Mouse (Mus musculus): Measurements from ENCODE around the gene Atp2b2. TPM values are rescaled to one million over a fixed set of nuclear protein-coding genes. Genes with fewer than 3 reads are reported as not detected.

The Atp2b2 gene
- polyA plus RNA-seq, 1 experiment from 2014 or later = 22.0 TPM

GRCm38 (mm10) chr6:113881561-113882243 is 160.7 kb downstream of the Atp2b2 start:
- Histone ChIP-seq H3K27ac (replicated peaks) (no peak overlapping the region), H3K9ac (no peak overlapping the region), H3K9me3 (no peaks in the 10 kb centered on the region), H3K27me3 (no peaks in the 10 kb centered on the region), H3K4me3 (no peak overlapping the region), H3K4me2 (no peak overlapping the region), H3K36me3 (no peaks in the 10 kb centered on the region), H3K4me1 (replicated peaks) (peaks cover 19% of the 10 kb centered on the region)
- 55% methylated on average over 10 of the region's 10 CpGs for WGBS
- ATAC-seq (ENCODE audit: low read depth) = no peak

GRCm38 (mm10) chr6:113879366-113879765 is 163.0 kb downstream of the Atp2b2 start:
- H3K36me3 ChIP-seq = no peaks in the 10 kb centered on the region
- no peak overlapping the region for H3K4me3 ChIP-seq
- 55% methylated on average over 3 of the region's 3 CpGs for WGBS
- H3K9me3 ChIP-seq = no peaks in the 10 kb centered on the region
- no peak overlapping the region for H3K9ac ChIP-seq
- no peak overlapping the region for H3K4me2 ChIP-seq
- ATAC-seq (ENCODE audit: low read depth) = no peak
- no peaks in the 10 kb centered on the region for H3K27me3 ChIP-seq
- peaks cover 15% of the 10 kb centered on the region for H3K4me1 ChIP-seq (replicated peaks)
- H3K27ac ChIP-seq (replicated peaks) = no peak overlapping the region

DNA sequence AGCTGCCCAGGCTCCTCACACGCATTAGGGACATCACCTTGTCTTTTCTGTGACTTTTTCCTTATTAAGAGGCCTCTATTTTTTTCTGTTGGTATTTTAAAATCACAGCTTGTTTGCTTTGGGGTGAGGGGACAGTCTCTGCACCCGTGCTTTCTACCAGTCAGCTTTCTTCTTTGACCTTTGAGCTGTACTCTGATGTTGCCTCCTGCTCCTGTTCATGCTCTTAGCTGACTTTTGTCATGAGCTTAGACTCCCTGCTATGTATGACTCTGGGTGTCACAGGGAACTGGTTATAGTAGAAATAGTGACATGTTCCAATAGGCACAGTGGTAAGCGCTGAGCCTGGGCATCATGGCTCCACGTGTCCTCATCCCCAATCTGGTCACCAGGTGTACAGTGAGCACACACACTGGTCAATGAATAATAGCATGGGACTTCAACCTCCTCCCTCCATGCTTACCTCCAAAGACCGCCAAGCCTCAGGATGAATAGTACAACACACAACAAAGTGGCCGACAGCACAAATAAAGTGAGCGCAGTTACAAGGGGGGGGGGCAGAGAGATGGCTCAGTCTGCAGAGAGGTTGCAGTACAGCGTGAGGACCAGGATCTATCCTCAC is 163.8 kb downstream of the Atp2b2 start:
- no peak for ATAC-seq (ENCODE audit: low read depth)
- Histone ChIP-seq H3K9me3 (no peaks in the 10 kb centered on the region), H3K4me1 (replicated peaks) (peaks cover 15% of the 10 kb centered on the region), H3K27me3 (no peaks in the 10 kb centered on the region), H3K27ac (replicated peaks) (no peak overlapping the region), H3K4me3 (no peak overlapping the region), H3K36me3 (no peaks in the 10 kb centered on the region), H3K4me2 (no peak overlapping the region), H3K9ac (no peak overlapping the region)
- WGBS = 89% methylated on average over 8 of the region's 8 CpGs

- no peak for ATAC-seq (ENCODE audit: low read depth)
- Histone ChIP-seq H3K4me2 (no peak overlapping the region), H3K9me3 (no peaks in the 10 kb centered on the region), H3K27ac (replicated peaks) (no peak overlapping the region), H3K9ac (no peak overlapping the region), H3K36me3 (no peaks in the 10 kb centered on the region), H3K27me3 (no peaks in the 10 kb centered on the region), H3K4me3 (no peak overlapping the region), H3K4me1 (replicated peaks) (no peaks in the 10 kb centered on the region)
- 80% methylated on average over 3 of the region's 3 CpGs for WGBS
These were observed 165.8 kb downstream of the Atp2b2 start for GRCm38 (mm10) chr6:113876585-113876984.

- ATAC-seq (ENCODE audit: low read depth) = no peak
- 82% methylated on average over 2 of the region's 2 CpGs for WGBS
- no peaks in the 10 kb centered on the region for H3K9me3 ChIP-seq
- H3K9ac ChIP-seq = no peak overlapping the region
- no peak overlapping the region for H3K4me3 ChIP-seq
- no peak overlapping the region for H3K4me2 ChIP-seq
- H3K4me1 ChIP-seq (replicated peaks) = no peaks in the 10 kb centered on the region
- no peaks in the 10 kb centered on the region for H3K27me3 ChIP-seq
- H3K36me3 ChIP-seq = no peaks in the 10 kb centered on the region
- no peak overlapping the region for H3K27ac ChIP-seq (replicated peaks)
These were observed 167.2 kb downstream of the Atp2b2 start for GRCm38 (mm10) chr6:113875201-113875600.

- Histone ChIP-seq H3K27ac (replicated peaks) (no peak overlapping the region), H3K4me3 (no peak overlapping the region), H3K27me3 (no peaks in the 10 kb centered on the region), H3K36me3 (no peaks in the 10 kb centered on the region), H3K4me1 (replicated peaks) (no peaks in the 10 kb centered on the region), H3K4me2 (no peak overlapping the region), H3K9me3 (no peaks in the 10 kb centered on the region), H3K9ac (no peak overlapping the region)
- WGBS = 63% methylated on average over 7 of the region's 7 CpGs
- ATAC-seq (ENCODE audit: low read depth) = no peak
These were observed 169.8 kb downstream of the Atp2b2 start for GRCm38 (mm10) chr6:113872654-113873053.

DNA sequence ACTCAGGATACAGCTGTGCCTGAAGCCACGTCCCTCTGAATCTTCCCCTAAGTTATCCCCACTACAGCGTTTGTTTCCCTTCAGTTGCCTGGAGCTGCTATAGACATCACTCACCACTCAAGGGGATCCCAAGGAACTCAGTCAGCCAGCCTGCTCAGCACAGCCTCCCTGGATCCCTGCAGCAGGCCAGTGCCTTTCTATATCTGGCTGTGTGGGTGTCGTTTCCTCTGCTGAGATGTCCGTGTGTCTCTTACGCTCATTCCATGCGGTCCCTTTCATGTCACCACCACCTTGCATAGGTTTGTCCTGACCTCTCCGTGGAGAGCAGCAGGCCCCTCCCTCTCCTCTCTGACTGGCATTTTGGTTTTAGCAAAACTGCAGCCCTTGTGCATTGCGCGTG is 171.6 kb downstream of the Atp2b2 start:
- Histone ChIP-seq H3K27ac (replicated peaks) (no peak overlapping the region), H3K36me3 (no peaks in the 10 kb centered on the region), H3K4me2 (no peak overlapping the region), H3K9ac (no peak overlapping the region), H3K4me1 (replicated peaks) (peaks cover 4% of the 10 kb centered on the region; the same call in 1 of the 2 replicates), H3K4me3 (no peak overlapping the region), H3K27me3 (no peaks in the 10 kb centered on the region), H3K9me3 (no peaks in the 10 kb centered on the region)
- no peak for ATAC-seq (ENCODE audit: low read depth)
- 79% methylated on average over 9 of the region's 9 CpGs for WGBS

DNA sequence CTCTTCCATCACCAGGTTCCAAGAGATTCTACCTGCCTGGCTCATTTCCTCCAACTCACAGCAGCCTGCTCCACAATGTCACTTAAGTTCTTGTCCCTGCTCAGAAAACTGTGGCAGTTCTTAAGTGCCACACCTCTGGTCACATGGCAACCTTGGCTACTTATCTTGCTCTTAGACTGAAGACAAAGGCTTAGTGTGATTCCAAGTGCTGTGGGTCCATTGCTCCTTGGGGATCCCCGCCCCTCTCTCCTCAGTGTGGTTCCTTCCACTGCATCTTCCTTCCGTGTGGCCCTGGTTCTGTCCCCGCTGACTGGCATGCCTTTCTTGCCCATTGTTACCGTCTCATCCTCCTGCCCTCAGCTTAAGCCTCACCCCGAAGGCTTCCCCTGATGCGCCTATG is 173.9 kb downstream of the Atp2b2 start:
- H3K4me1 ChIP-seq (replicated peaks) = peaks cover 5% of the 10 kb centered on the region; the same call in 1 of the 2 replicates
- 79% methylated on average over 6 of the region's 6 CpGs for WGBS
- no peak overlapping the region for H3K4me3 ChIP-seq
- no peak overlapping the region for H3K9ac ChIP-seq
- H3K4me2 ChIP-seq = no peak overlapping the region
- no peaks in the 10 kb centered on the region for H3K9me3 ChIP-seq
- no peak overlapping the region for H3K27ac ChIP-seq (replicated peaks)
- no peaks in the 10 kb centered on the region for H3K36me3 ChIP-seq
- no peak for ATAC-seq (ENCODE audit: low read depth)
- no peaks in the 10 kb centered on the region for H3K27me3 ChIP-seq

GRCm38 (mm10) chr6:113865699-113866098 is 176.7 kb downstream of the Atp2b2 start:
- Histone ChIP-seq H3K4me1 (replicated peaks) (peaks cover 20% of the 10 kb centered on the region), H3K4me2 (no peak overlapping the region), H3K27me3 (no peaks in the 10 kb centered on the region), H3K9ac (no peak overlapping the region), H3K9me3 (no peaks in the 10 kb centered on the region), H3K4me3 (no peak overlapping the region), H3K27ac (replicated peaks) (no peak overlapping the region), H3K36me3 (no peaks in the 10 kb centered on the region)
- ATAC-seq (ENCODE audit: low read depth) = no peak
- 78% methylated on average over 7 of the region's 7 CpGs for WGBS

DNA sequence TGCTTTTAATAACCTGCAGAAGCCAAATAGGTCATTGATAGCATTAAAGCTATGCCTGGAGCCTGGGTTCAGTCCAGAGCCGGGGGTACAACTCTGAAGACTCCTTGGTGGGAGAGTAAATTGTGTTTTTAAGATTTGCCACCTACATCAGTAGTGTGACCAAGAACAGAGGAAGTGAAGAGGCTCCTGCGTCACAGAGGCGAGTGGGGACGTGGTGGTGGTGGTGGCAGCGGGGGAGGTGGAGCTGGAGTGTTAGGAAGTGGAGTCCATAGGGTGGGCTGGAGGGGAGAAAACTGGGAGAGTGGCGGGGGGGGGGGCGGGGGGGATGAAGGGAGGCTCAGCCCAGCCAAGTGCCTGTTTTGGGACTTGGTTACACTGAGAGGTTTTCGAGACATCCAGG is 177.6 kb downstream of the Atp2b2 start:
- Histone ChIP-seq H3K9ac (no peak overlapping the region), H3K9me3 (no peaks in the 10 kb centered on the region), H3K27ac (replicated peaks) (no peak overlapping the region), H3K36me3 (no peaks in the 10 kb centered on the region), H3K4me3 (no peak overlapping the region), H3K27me3 (no peaks in the 10 kb centered on the region), H3K4me1 (replicated peaks) (peaks cover 29% of the 10 kb centered on the region), H3K4me2 (no peak overlapping the region)
- ATAC-seq (ENCODE audit: low read depth) = no peak
- 73% methylated on average over 8 of the region's 8 CpGs for whole genome bisulfite sequencing

DNA sequence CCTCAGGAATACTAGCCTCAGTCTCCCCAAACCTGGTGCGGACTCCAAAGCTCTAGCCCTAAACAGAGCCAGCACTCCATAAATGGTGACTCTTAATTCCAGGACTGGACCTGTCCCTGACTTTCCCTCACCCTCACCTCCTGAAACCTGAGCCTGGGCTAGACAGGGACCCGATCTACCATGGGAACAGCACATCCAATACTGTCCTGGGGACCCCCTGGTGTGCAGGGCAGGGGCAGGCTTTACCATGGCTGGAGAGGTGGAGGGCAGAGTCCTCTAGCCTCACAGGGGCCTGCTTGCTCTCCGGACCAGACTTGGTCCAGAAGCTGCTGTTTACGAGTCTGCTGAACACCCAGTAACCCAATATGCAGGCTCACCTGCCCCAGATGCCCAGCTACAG is 179.5 kb downstream of the Atp2b2 start:
- no peaks in the 10 kb centered on the region for H3K36me3 ChIP-seq
- ATAC-seq (ENCODE audit: low read depth) = no peak
- 79% methylated on average over 4 of the region's 4 CpGs for WGBS

GRCm38 (mm10) chr6:113861938-113862337 is 180.5 kb downstream of the Atp2b2 start:
- H3K9ac ChIP-seq = no peak overlapping the region
- 82% methylated on average over 3 of the region's 3 CpGs for WGBS
- no peak for ATAC-seq (ENCODE audit: low read depth)
- H3K4me1 ChIP-seq (replicated peaks) = peaks cover 56% of the 10 kb centered on the region
- H3K36me3 ChIP-seq = no peaks in the 10 kb centered on the region
- no peak overlapping the region for H3K4me2 ChIP-seq
- H3K27ac ChIP-seq (replicated peaks) = no peak overlapping the region
- H3K27me3 ChIP-seq = no peaks in the 10 kb centered on the region
- H3K4me3 ChIP-seq = no peak overlapping the region
- no peaks in the 10 kb centered on the region for H3K9me3 ChIP-seq

More for the DNA sequence above, 179.5 kb downstream of the Atp2b2 start:
- H3K4me3 ChIP-seq = no peak overlapping the region
- no peaks in the 10 kb centered on the region for H3K9me3 ChIP-seq
- H3K4me1 ChIP-seq (replicated peaks) = peaks cover 46% of the 10 kb centered on the region
- no peak overlapping the region for H3K4me2 ChIP-seq
- H3K27me3 ChIP-seq = no peaks in the 10 kb centered on the region
- no peak overlapping the region for H3K27ac ChIP-seq (replicated peaks)
- no peak overlapping the region for H3K9ac ChIP-seq

DNA sequence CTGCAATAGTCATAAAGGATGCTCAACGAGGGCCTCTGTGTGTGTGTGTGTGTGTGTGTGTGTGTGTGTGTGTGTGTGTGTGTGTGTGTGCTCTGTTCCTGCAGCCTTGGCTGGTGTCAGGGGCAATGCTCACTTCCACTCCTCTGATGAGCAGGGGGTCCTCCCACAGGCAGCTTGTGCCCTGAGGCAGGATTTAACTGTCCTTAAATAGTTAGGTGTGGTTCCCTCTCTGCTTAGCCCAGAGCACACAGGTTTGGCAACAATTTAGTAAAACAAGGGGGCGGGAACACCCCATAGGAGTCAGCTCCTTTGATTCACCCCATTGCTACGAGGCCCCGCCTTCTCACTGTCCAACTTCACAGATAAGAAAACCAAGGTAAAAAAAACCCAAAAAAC is 181.0 kb downstream of the Atp2b2 start:
- H3K27ac ChIP-seq (replicated peaks) = peak overlapping the region; percentile 80
- peaks cover 62% of the 10 kb centered on the region for H3K4me1 ChIP-seq (replicated peaks)
- no peak overlapping the region for H3K4me3 ChIP-seq
- no peak overlapping the region for H3K9ac ChIP-seq
- H3K36me3 ChIP-seq = no peaks in the 10 kb centered on the region
- 51% methylated on average over 4 of the region's 4 CpGs for WGBS
- no peaks in the 10 kb centered on the region for H3K9me3 ChIP-seq
- no peak overlapping the region for H3K4me2 ChIP-seq
- no peaks in the 10 kb centered on the region for H3K27me3 ChIP-seq
- ATAC-seq (ENCODE audit: low read depth) = no peak; the same call in 1 of the 2 replicates

Measured in neural tube, embryonic 13.5 days (tissue).